27 mouse cellular contexts compared by ENCODE assay signal in the genomic region with DNA sequence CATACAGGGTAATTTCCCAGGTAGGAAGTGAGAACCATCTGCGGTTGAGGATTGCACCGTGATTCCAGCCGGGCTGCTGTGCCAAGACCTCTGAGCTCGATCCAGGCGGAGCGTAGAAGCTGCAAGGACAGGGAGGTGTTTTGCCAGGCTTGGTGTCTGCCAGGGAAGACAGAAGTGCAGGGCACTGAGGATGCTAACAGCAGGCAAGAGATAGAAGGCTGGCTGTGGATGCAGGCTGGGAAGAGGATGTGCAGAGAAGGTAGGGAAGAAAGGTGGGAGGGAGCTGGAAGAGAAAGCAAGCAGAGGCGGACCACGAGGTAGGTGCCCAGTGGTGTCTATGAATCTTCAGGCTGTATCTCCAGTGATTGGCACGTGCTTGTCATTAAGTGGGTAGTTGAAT. TPM values are rescaled to one million over a fixed set of nuclear protein-coding genes. Genes with fewer than 3 reads are reported as not detected.
DNase-seq lines count a peak whose midpoint lies in the region; TF ChIP-seq lines count a peak whose summit lies in the region.
"Had no signal": no experiment of that assay in that cellular context is flagged by ENCODE, and none has a peak within 500 bp of the region (broad histone marks: within the 10 kb centered on the region; RNA-seq: fewer than 3 reads in every experiment).

No protein-coding gene starts in this region.

- no peak for TF ChIP-seq POLR2A in heart, adult 2 months (IDR thresholded peaks at IDR 0.05; ENCODE audit: insufficient read depth, low read depth, low read length)
- TF ChIP-seq POLR2A in thymus, adult 2 months (IDR thresholded peaks at IDR 0.05; ENCODE audit: control insufficient read depth, extremely low read depth, insufficient read depth, low read length, poor library complexity), result no peak

- no peaks in the 10 kb centered on the region for H3K27me3 ChIP-seq in heart, adult 2 months (ENCODE audit: control insufficient read depth, insufficient read depth, low read length)
- H3K27me3 ChIP-seq in thymus, adult 2 months (ENCODE audit: control insufficient read depth, insufficient read depth, low read length), result no peaks in the 10 kb centered on the region

- WGBS in heart, adult 2 months, result 57% methylated on average over 9 of the region's 9 CpGs
- WGBS in thymus, adult 2 months, result 87% methylated on average over 9 of the region's 9 CpGs

- H3K4me3 ChIP-seq in heart, adult 2 months, result no peak overlapping the region
- no peak overlapping the region for H3K4me3 ChIP-seq in thymus, adult 2 months (ENCODE audit: control insufficient read depth, insufficient read depth, low read length)
- H3K4me3 ChIP-seq: erythroblast, embryonic 14.5 days; kidney, embryonic 15.5 days; midbrain, embryonic 10.5 days; midbrain, embryonic 15.5 days; neural tube, embryonic 15.5 days had no signal

- H3K27ac ChIP-seq in heart, adult 2 months, result peak overlapping the region; percentile 89
- H3K27ac ChIP-seq in thymus, adult 2 months (ENCODE audit: control insufficient read depth, insufficient read depth, low read length), result no peak overlapping the region
- H3K27ac ChIP-seq: kidney, embryonic 15.5 days; liver, embryonic 14.5 days; macrophage; midbrain, embryonic 10.5 days; midbrain, embryonic 15.5 days; neural tube, embryonic 15.5 days had no signal

- intact Hi-C loops in heart, adult 2 months (cut with DNase I), result no loop called here

- H3K4me1 ChIP-seq in heart, adult 2 months (ENCODE audit: control insufficient read depth, insufficient read depth, low read length), result peaks cover 18% of the 10 kb centered on the region
- peaks cover 41% of the 10 kb centered on the region for H3K4me1 ChIP-seq in thymus, adult 2 months (replicated peaks; ENCODE audit: control insufficient read depth, insufficient read depth, low read length)

- no peak for TF ChIP-seq CTCF in heart, adult 2 months (IDR thresholded peaks at IDR 0.05)
- no peak for TF ChIP-seq CTCF in thymus, adult 2 months (IDR thresholded peaks at IDR 0.05; ENCODE audit: borderline replicate concordance, control insufficient read depth, extremely low read depth, insufficient read depth, low read length, poor library complexity)

- DNase-seq in gastrocnemius, adult 18-20 months (ENCODE audit: low spot score), result peak; percentile 46
- no peak for DNase-seq in gastrocnemius, postnatal 4 days (ENCODE audit: low spot score in 2 of 2)
- peak; percentile 45 to 53 for DNase-seq in heart, adult 2 months
- no peak for DNase-seq in heart, adult 8-10 months (ENCODE audit: low spot score)
- DNase-seq in thymus, postnatal 4 days, result peak; percentile 10
- no peak for DNase-seq in thymus, adult 2 months
- DNase-seq in ovary, postnatal 14 days (ENCODE audit: low spot score), result no peak
- DNase-seq: adrenal gland, postnatal 25 days; cerebellum, adult 8-10 months; heart, postnatal 14 days; kidney, adult 18-20 months; kidney, postnatal 36 days; layer of hippocampus, postnatal 36 days; liver; lung, adult 2 months; lung, postnatal 10 days; right cerebral cortex, postnatal 4 days had no signal

- H3K79me2 ChIP-seq in heart, adult 2 months (replicated peaks; ENCODE audit: control insufficient read depth, insufficient read depth, low read length), result peaks cover 11% of the 10 kb centered on the region

- H3K36me3 ChIP-seq in heart, adult 2 months (ENCODE audit: control insufficient read depth, insufficient read depth, low read length), result peaks cover 14% of the 10 kb centered on the region
- H3K36me3 ChIP-seq in thymus, adult 2 months (ENCODE audit: control insufficient read depth, insufficient read depth, low read length), result peaks cover 23% of the 10 kb centered on the region

- no peak for TF ChIP-seq EP300 in heart, adult 2 months (IDR thresholded peaks at IDR 0.05; ENCODE audit: insufficient read depth, low read depth, low read length)

- 0 out of 2 replicates have a peak overlapping the region, but pooled peaks have one; percentile 5 for H3K9ac ChIP-seq in heart, adult 2 months (ENCODE audit: low read depth, low read length)
- H3K9ac ChIP-seq: kidney, embryonic 15.5 days; liver, embryonic 14.5 days; midbrain, embryonic 15.5 days; neural tube, embryonic 15.5 days had no signal

RNA-seq across cellular contexts. Expression of a gene that starts 6.8 kb away (rescaled TPM):
- total RNA-seq in gastrocnemius, adult 18-20 months (2021), result 10 to 100 TPM; 17.1 to 21.7 TPM
- 10 to 100 TPM; 31.9 to 32.4 TPM for total RNA-seq in gastrocnemius, postnatal 4 days (2021)
- 10 to 100 TPM; 42.5 to 51.6 TPM for total RNA-seq in heart, adult 2 months (2021)
- polyA plus RNA-seq in heart, adult 2 months (2012; rRNA removed), result 39.2 TPM in 2 replicates
- 10 to 100 TPM; 45.5 to 50.0 (median 47.4) TPM for total RNA-seq in heart, adult 8-10 months (2022)
- 125 and 128 TPM in 2 replicates for polyA plus RNA-seq in thymus, adult 2 months (2012; rRNA removed)

RNA-seq across cellular contexts. Expression of a gene that starts 24.5 kb away (rescaled TPM):
- 10 to 100 TPM; 33.6 to 34.2 TPM for total RNA-seq in gastrocnemius, adult 18-20 months (2021)
- total RNA-seq in gastrocnemius, postnatal 4 days (2021), result 10 to 100 TPM; 57.4 to 58.4 TPM
- 10 to 100 TPM; 41.4 to 41.9 TPM for total RNA-seq in heart, adult 2 months (2021)
- polyA plus RNA-seq in heart, adult 2 months (2012; rRNA removed), result 9.3 and 13.6 TPM in 2 replicates
- 10 to 100 TPM; 37.4 to 46.3 (median 40.7) TPM for total RNA-seq in heart, adult 8-10 months (2022)
- polyA plus RNA-seq in thymus, adult 2 months (2012; rRNA removed), result 67.0 and 89.4 TPM in 2 replicates

RNA-seq across cellular contexts. Expression of a gene that starts 25.4 kb away (rescaled TPM):
- total RNA-seq in gastrocnemius, adult 18-20 months (2021), result 1 to 10 TPM in 1 of 2 experiments, under 1 TPM in 1; 0.52 to 1.2 TPM
- total RNA-seq in gastrocnemius, postnatal 4 days (2021), result under 1 TPM in 1 of 2 experiments, not detected in 1; 0.59 TPM
- not detected for total RNA-seq in heart, adult 2 months (2021)
- polyA plus RNA-seq in heart, adult 2 months (2012; rRNA removed), result 0.31 TPM in 1 of 2 replicates, not detected in the other
- total RNA-seq in heart, adult 8-10 months (2022), result not detected
- polyA plus RNA-seq in thymus, adult 2 months (2012; rRNA removed), result 0.52 and 1.00 TPM in 2 replicates
- total RNA-seq: common myeloid progenitor, adult 5-6 weeks; granulocyte monocyte progenitor cell, adult 5-6 weeks; heart, postnatal 14 days; layer of hippocampus, postnatal 36 days had no signal
- polyA plus RNA-seq: erythroblast, embryonic 14.5 days; macrophage; testis, adult 2 months had no signal

RNA-seq across cellular contexts. Expression of a gene that starts 46.0 kb away (rescaled TPM):
- 10 to 100 TPM; 40.1 to 42.7 TPM for total RNA-seq in gastrocnemius, adult 18-20 months (2021)
- total RNA-seq in gastrocnemius, postnatal 4 days (2021), result 10 to 100 TPM; 71.8 to 71.9 TPM
- 10 to 100 TPM; 46.4 to 48.9 TPM for total RNA-seq in heart, adult 2 months (2021)
- polyA plus RNA-seq in heart, adult 2 months (2012; rRNA removed), result 61.7 and 69.0 TPM in 2 replicates
- 10 to 100 TPM; 41.6 to 53.8 (median 51.7) TPM for total RNA-seq in heart, adult 8-10 months (2022)
- 112 and 119 TPM in 2 replicates for polyA plus RNA-seq in thymus, adult 2 months (2012; rRNA removed)

Comparison
In these comparisons a context has a peak if more than half of its experiments do, and no peak if none do; other contexts are left out.
1. DNase-seq: peak in gastrocnemius, adult 18-20 months (single experiment), heart, adult 2 months (2 of 2) and thymus, postnatal 4 days (single experiment); none in gastrocnemius, postnatal 4 days (0 of 2), heart, adult 8-10 months (single experiment), thymus, adult 2 months (single experiment) and ovary, postnatal 14 days (single experiment).